Mouse (Mus musculus) neural tube, embryonic 13.5 days (tissue): ENCODE results near the gene Tfap2a. TPM values are rescaled to one million over a fixed set of nuclear protein-coding genes. Genes with fewer than 3 reads are reported as not detected.

ENCODE experiments used
- ATAC-seq: fragments of 200-750 bp; cut with Nextera tagmentation; 2 replicates; pipeline ENCODE4 v1.8.0; 2017; ENCODE audit warnings: low read depth, mild to moderate bottlenecking, moderate TSS enrichment, moderate library complexity
- H3K27ac ChIP-seq: fragments of 300-500 bp; sonication (generic); replicated peaks from 2 replicates; pipeline ENCODE4 v1.5.1; 2015; ENCODE audit warnings: moderate library complexity, mild to moderate bottlenecking, inconsistent platforms
- H3K27me3 ChIP-seq: fragments of 300-500 bp; sonication (generic); 2 replicates; pipeline ENCODE4 v1.6.1; 2015; ENCODE audit warnings: mild to moderate bottlenecking, inconsistent platforms
- H3K36me3 ChIP-seq: fragments of 300-500 bp; sonication (generic); 2 replicates; pipeline ENCODE4 v1.6.1; 2015; ENCODE audit warnings: mild to moderate bottlenecking, inconsistent platforms
- H3K4me1 ChIP-seq: fragments of 300-500 bp; sonication (generic); replicated peaks from 2 replicates; pipeline ENCODE4 v1.6.1; 2015; ENCODE audit warnings: inconsistent platforms
- H3K4me2 ChIP-seq: fragments of 300-500 bp; sonication (generic); 2 replicates; pipeline ENCODE4 v1.6.1; 2015; ENCODE audit warnings: inconsistent platforms, mild to moderate bottlenecking, moderate library complexity
- H3K4me3 ChIP-seq: fragments of 300-500 bp; sonication (generic); 2 replicates; pipeline ENCODE4 v1.5.1; 2015; ENCODE audit warnings: mild to moderate bottlenecking, inconsistent platforms
- H3K9ac ChIP-seq: fragments of 300-500 bp; sonication (generic); 2 replicates; pipeline ENCODE4 v1.6.1; 2015; ENCODE audit warnings: moderate library complexity, mild to moderate bottlenecking, inconsistent platforms
- H3K9me3 ChIP-seq: fragments of 300-500 bp; sonication (generic); 2 replicates; pipeline ENCODE4 v1.6.1; 2016; ENCODE audit warnings: inconsistent platforms
- WGBS: fragments of 180-500 bp; shearing (Covaris S2); methylation state at CpG from one replicate; pipeline ENCODE4 v1.1.7; 2015; 5-methylcytosine and 5-hydroxymethylcytosine counted together
- polyA plus RNA-seq: library from polyadenylated mRNA; unstranded; fragments of >200 nt; fragmentation: Nextera tagmentation; extraction: Ambion mirVana; gene quantifications from 2 replicates; pipeline ENCODE4 v1.2.1, GENCODE M21; 2015

Gene Tfap2a
- polyA plus RNA-seq, 1 experiment from 2014 or later, result 11.6 TPM

DNA sequence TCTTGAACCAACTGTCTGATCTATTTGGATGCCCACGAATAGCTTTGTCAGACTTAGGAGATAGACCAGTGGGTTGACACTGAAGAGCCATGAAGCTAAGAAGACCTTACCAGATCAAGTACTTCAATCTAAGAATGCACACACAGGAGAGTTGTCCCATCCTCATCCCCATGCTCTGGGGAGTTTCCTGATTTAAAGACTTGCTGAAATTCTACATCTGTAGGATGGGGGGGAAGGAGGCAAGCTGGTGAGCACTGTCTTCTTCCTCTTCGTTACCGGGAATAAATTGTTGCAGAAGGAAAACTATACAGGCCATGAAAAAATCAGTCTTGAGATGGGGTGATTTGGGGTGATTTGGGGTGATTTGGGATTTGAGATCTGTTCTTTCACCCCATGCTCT, 30.5 kb downstream of the Tfap2a start:
- peaks cover 96% of the 10 kb centered on the region for H3K27me3 ChIP-seq
- no peak for ATAC-seq
- H3K4me1 ChIP-seq, result peaks cover 65% of the 10 kb centered on the region
- no peak overlapping the region for H3K9ac ChIP-seq
- WGBS, result 10% methylated on average over 3 of the region's 3 CpGs
- H3K27ac ChIP-seq, result no peak overlapping the region
- no peak overlapping the region for H3K4me3 ChIP-seq
- no peaks in the 10 kb centered on the region for H3K9me3 ChIP-seq
- H3K36me3 ChIP-seq, result no peaks in the 10 kb centered on the region
- H3K4me2 ChIP-seq, result no peak overlapping the region

DNA sequence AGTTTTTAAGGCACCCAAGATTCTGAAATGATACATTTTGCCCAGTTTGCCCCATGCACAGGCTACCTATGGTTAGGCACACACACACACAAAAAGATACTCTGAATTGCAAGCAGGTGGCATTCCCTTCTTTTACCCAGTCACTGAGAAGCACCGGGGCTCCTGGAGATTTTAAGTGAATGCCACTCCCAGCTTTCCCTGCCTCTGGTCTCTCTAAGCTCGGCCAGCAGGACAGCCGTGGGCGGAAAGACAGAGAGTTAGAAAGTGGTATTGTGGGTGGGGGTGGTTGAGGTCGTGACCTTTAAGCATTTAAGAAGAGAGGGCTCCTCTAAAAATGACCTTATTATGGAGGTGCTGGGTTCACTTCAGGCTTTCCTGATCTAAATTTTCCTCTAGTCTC, 31.6 kb downstream of the Tfap2a start:
- Histone ChIP-seq H3K9me3 (no peaks in the 10 kb centered on the region), H3K36me3 (no peaks in the 10 kb centered on the region), H3K4me1 (peaks cover 60% of the 10 kb centered on the region), H3K4me2 (no peak overlapping the region), H3K4me3 (no peak overlapping the region), H3K27me3 (peaks cover 96% of the 10 kb centered on the region), H3K9ac (no peak overlapping the region), H3K27ac (no peak overlapping the region)
- 7% methylated on average over 5 of the region's 5 CpGs for WGBS
- ATAC-seq, result no peak

DNA sequence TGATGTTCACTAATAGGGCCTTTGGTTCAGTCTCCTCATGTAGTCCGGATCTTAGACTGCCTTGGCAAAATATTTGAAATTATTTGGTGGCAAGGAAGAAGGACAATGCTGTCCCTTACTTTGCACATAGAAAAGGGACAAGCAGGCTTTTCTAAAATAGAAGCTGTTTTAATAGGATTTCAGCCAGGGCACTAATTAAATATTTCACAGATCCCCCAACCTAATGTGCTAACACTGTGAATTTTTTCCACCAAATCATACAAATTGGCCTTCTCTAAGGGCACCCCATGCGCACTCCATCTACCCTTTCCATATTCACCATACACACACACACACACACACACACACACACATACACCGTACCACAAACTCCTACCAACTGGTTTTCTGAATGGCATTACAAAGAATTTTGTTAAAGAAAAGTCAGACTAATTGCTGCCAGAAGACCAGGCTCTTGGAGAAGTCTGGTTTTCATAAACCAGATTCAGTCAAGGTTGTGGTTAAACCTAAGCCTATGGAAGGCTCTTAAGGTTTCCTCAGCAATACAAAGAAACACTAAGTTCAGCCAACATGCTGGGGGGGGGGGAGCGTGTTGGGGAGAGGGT, 32.3 kb downstream of the Tfap2a start:
- peaks cover 96% of the 10 kb centered on the region for H3K27me3 ChIP-seq
- 7% methylated on average over 4 of the region's 4 CpGs for WGBS
- ATAC-seq, result no peak
- H3K27ac ChIP-seq, result peak overlapping the region; percentile 56; the same call in 1 of the 2 replicates
- H3K4me1 ChIP-seq, result peaks cover 55% of the 10 kb centered on the region
- H3K4me2 ChIP-seq, result peak overlapping the region; percentile 57; the same call in 1 of the 2 replicates
- no peaks in the 10 kb centered on the region for H3K9me3 ChIP-seq
- H3K36me3 ChIP-seq, result no peaks in the 10 kb centered on the region
- no peak overlapping the region for H3K9ac ChIP-seq
- H3K4me3 ChIP-seq, result no peak overlapping the region

DNA sequence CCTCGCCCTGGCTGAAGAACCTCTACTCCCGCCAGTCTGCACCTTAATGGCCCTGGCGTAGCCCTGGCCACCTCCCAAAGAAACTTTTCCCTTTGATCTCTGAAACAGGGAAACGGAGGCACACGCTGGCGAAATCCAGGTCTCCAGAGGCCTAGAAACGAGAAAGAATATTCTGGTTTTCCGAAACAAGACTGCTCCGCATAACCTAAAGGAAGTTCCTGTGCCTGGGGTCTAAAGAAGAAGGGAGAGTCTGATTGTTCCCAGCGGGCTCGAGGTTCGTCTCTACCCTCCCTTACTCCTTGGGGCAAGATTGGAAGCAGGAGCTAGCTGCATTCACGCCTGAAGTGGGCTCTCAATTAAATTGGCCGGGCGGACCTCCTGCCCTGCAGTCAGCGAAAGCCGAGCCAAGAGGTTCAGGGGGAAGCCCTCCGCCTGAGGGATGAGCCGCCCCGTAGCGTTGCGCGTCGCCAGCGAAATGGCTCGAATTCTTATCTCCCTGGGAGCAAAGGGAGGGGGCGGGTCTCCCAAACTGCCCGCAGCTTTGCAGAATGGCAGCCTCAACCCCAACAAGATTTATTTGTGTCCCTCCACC, 33.2 kb downstream of the Tfap2a start:
- Histone ChIP-seq H3K36me3 (no peaks in the 10 kb centered on the region), H3K27me3 (peaks cover 96% of the 10 kb centered on the region), H3K27ac (peak overlapping the region; percentile 78), H3K9me3 (no peaks in the 10 kb centered on the region), H3K4me1 (peaks cover 54% of the 10 kb centered on the region), H3K4me3 (peak overlapping the region; percentile 34), H3K9ac (no peak overlapping the region; the same call in 1 of the 2 replicates), H3K4me2 (peak overlapping the region; percentile 57)
- WGBS, result under 1% methylated on average over 28 of the region's 28 CpGs
- no peak for ATAC-seq

DNA sequence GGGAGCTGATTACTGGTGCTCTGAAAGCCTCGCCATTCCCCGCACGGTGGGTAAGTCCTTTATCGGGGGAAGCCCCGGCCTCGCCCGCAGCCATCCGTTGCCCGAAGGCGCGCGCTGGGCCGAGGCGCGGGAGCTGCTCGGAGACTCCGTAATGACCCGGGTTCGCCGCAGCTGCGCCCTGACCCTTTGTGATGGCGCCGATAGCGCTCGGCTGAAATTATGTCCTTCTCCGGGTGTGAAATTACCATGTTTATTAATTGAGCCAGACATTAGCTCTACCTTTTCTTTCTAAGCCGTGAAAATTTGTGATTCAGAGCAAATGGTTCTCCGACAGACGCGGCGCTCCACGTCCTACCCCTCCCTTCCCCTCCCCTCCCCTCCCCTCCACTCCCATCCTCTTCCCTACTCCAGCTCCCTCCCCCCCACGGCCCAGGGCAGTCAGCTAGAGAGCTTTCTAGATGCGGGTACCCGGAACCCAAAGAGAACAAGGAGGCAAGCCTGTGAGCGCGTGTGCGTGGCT, 34.1 kb downstream of the Tfap2a start:
- Histone ChIP-seq H3K4me3 (peak overlapping the region; percentile 34), H3K4me1 (peaks cover 45% of the 10 kb centered on the region), H3K36me3 (no peaks in the 10 kb centered on the region), H3K9ac (peak overlapping the region; percentile 64), H3K27me3 (peaks cover 92% of the 10 kb centered on the region), H3K9me3 (no peaks in the 10 kb centered on the region), H3K4me2 (peak overlapping the region; percentile 57), H3K27ac (peak overlapping the region; percentile 78)
- ATAC-seq, result peak; percentile 79
- under 1% methylated on average over 38 of the region's 38 CpGs for WGBS

DNA sequence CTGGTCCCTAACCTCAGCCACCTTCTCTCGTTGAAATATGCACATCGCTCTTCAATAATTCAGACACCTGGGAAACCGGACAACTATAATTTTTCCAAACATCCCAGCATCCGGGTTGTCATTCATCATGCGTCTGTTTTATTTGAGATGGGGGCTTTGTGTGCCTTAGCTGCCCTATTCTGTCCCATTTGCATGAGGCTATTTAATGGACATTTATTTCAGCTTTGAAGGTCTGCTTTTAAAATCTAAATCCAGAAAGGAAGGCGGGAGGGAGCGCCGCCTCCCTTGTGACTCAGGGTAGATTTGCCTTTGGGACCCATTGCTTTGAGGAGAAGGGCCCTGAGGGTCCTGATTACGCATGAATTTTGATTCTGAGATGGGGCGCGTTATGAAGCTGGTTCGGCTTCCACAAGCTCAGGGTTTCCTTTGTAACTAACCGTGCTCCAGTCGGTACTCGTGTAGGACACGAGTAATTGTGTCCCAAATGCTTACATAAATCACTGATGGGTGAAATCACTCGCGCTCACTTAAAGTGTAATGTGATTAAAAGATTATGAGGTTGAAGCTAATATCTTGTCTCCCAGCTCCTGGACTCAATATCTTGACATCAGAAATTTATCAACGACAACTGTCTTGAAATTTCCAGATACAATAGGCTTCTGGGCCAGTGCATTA, 34.9 kb downstream of the Tfap2a start:
- Histone ChIP-seq H3K4me2 (peak overlapping the region; percentile 57), H3K27me3 (peaks cover 86% of the 10 kb centered on the region), H3K9me3 (no peaks in the 10 kb centered on the region), H3K4me1 (peaks cover 41% of the 10 kb centered on the region), H3K9ac (no peak overlapping the region), H3K4me3 (no peak overlapping the region), H3K27ac (peak overlapping the region; percentile 78), H3K36me3 (no peaks in the 10 kb centered on the region)
- under 1% methylated on average over 19 of the region's 19 CpGs for WGBS
- no peak for ATAC-seq

DNA sequence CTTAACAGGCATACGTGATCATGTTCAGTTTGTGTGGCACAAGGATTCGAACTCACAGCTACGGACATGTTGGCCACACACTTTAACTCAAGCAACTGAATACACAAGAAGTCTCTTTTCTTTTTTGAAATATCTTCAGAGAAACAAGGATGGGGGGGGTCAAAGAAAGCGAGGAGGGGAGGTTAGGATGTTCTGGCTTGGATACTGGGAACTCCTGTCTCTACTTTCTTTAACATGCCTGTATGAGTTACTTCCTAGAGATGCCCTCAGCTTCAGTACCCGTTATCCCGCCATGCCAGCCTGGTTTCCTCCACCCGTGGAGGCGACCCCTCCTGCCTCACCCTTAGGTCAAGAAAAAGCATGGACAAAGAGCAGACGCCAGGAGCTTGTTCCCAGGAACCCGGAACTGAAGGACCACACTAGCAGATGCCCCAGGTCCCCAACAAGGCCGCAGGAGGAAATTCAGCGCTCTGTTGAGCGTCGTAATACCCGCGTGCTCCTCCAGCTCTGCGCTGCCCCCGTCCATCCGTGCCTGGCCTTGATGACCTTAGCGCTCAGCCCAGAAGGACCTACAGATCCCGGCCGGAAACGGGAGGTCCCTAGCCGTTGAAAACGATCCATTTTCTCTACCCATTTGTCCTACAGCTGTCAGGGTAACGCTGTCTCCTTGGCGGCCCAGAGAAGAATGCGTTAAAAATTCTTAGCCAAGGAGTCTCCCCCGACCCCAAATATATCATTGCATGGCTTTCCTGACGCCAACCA, 35.6 kb downstream of the Tfap2a start:
- Histone ChIP-seq H3K4me3 (no peak overlapping the region), H3K9me3 (no peaks in the 10 kb centered on the region), H3K27ac (peak overlapping the region; percentile 78), H3K36me3 (no peaks in the 10 kb centered on the region), H3K4me1 (peaks cover 41% of the 10 kb centered on the region), H3K9ac (no peak overlapping the region), H3K27me3 (peaks cover 83% of the 10 kb centered on the region), H3K4me2 (peak overlapping the region; percentile 57)
- no peak for ATAC-seq
- 8% methylated on average over 30 of the region's 30 CpGs for WGBS

DNA sequence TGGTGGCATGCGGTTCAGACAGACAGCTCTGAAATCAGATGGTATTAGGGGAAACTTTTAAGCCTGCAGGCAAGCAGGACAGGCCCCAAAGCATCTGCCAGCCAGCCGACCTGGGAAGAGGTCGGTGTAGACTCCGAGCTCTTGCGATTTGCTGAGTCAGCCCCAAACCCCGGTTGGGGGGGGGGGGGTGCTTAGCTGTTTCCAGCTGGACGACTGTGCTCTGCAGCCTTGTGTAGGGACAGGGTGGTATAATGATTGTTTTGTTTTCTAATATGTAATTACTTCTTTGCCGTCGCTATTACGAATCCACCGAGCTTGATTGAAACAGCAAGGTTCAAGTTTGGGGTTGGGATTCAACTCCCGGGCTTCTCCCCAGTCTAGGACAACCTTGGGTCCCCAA, 36.5 kb downstream of the Tfap2a start:
- no peak overlapping the region for H3K27ac ChIP-seq
- no peaks in the 10 kb centered on the region for H3K9me3 ChIP-seq
- peaks cover 41% of the 10 kb centered on the region for H3K4me1 ChIP-seq
- no peak overlapping the region for H3K9ac ChIP-seq
- 2% methylated on average over 12 of the region's 12 CpGs for WGBS
- no peak overlapping the region for H3K4me2 ChIP-seq
- ATAC-seq, result no peak
- peaks cover 75% of the 10 kb centered on the region for H3K27me3 ChIP-seq
- no peak overlapping the region for H3K4me3 ChIP-seq
- no peaks in the 10 kb centered on the region for H3K36me3 ChIP-seq

DNA sequence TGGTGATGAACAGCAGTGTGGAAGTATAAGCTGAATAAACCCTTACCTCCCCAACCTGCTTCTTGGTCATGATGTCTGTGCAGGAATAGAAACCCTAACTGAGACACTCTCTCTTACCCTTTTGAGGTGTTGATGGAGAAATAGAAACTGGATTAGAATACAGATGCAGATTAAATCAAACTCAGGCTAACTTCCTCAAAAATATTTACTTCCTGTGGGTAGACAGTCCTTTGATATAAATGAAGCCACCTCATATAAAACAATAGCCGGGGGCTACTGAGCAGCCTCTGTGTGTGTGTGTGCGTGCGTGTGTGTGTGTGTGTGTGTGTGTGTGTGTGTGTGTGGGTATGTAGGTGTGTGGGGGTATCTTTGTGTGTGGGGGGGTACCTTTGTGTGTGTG, 52.4 kb downstream of the Tfap2a start:
- no peak for ATAC-seq
- WGBS, result 83% methylated on average over 3 of the region's 3 CpGs

DNA sequence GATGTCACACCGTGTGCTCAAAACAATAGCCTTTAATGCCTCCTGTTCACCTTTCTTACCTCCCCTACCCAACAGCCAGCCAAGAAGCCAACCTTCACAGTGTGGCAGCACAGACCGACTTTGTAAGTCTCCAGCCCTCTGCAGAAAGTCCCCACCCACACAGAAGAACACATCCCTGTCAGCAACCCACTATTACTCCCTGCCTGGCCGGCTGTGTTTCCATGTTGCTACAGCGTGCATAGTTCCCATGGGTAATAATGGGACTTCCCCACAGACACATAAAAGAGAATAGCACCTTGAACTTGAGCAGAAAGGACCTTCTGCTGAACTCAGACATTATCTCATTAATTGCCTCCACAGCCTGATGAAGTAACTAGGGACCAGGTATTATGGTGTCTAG, 61.4 kb downstream of the Tfap2a start:
- H3K9me3 ChIP-seq, result no peaks in the 10 kb centered on the region
- no peak overlapping the region for H3K4me3 ChIP-seq
- no peak overlapping the region for H3K4me2 ChIP-seq
- H3K27me3 ChIP-seq, result peaks cover 3% of the 10 kb centered on the region; the same call in 1 of the 2 replicates
- H3K27ac ChIP-seq, result no peak overlapping the region
- no peak overlapping the region for H3K9ac ChIP-seq
- no peaks in the 10 kb centered on the region for H3K4me1 ChIP-seq
- H3K36me3 ChIP-seq, result no peaks in the 10 kb centered on the region
- WGBS, result 38% methylated on average over 4 of the region's 4 CpGs
- no peak for ATAC-seq

More for the DNA sequence above, 52.4 kb downstream of the Tfap2a start:
- no peaks in the 10 kb centered on the region for H3K27me3 ChIP-seq
- H3K27ac ChIP-seq, result no peak overlapping the region
- no peaks in the 10 kb centered on the region for H3K36me3 ChIP-seq
- no peaks in the 10 kb centered on the region for H3K9me3 ChIP-seq
- H3K4me1 ChIP-seq, result no peaks in the 10 kb centered on the region
- no peak overlapping the region for H3K4me2 ChIP-seq
- no peak overlapping the region for H3K4me3 ChIP-seq
- no peak overlapping the region for H3K9ac ChIP-seq
